Mouse (Mus musculus) frontal cortex, postnatal 25 days (tissue): Measurements from ENCODE around the gene Cep152.

Experiments
- DNase-seq, 2 experiments: peaks; one replicate each; pipeline ENCODE4 v3.0.0; 2022; ENCODE audit warnings: low spot score in 2 of 2

Gene Cep152

GRCm38 (mm10) chr2:125624837-125625351, at the start of gene Cep152:
Gene Cep152, minus strand, starts transcription at chr2:125625113.
- peak; percentile 86 to 94 for DNase-seq

GRCm38 (mm10) chr2:125672957-125673631, 48.2 kb upstream of the Cep152 start, which contains the start of gene Eid1:
Gene Eid1, plus strand, starts transcription at chr2:125673095.
- peak; percentile 49 to 70 for DNase-seq

- peak; percentile 17 to 21 for DNase-seq
Measured at GRCm38 (mm10) chr2:125672568-125672956, 47.6 kb upstream of the Cep152 start.

- DNase-seq: no peak
Measured at GRCm38 (mm10) chr2:125670846-125671245, 45.9 kb upstream of the Cep152 start.

GRCm38 (mm10) chr2:125667721-125668120, 42.8 kb upstream of the Cep152 start:
- DNase-seq: no peak

- no peak for DNase-seq
Measured at GRCm38 (mm10) chr2:125667184-125667583, 42.3 kb upstream of the Cep152 start.

GRCm38 (mm10) chr2:125666668-125667067, 41.8 kb upstream of the Cep152 start:
- DNase-seq: no peak

- DNase-seq: no peak
Measured at GRCm38 (mm10) chr2:125665909-125666308, 41.0 kb upstream of the Cep152 start.

GRCm38 (mm10) chr2:125665213-125665612, 40.3 kb upstream of the Cep152 start:
- no peak for DNase-seq

- DNase-seq: no peak
Measured at GRCm38 (mm10) chr2:125662517-125662916, 37.6 kb upstream of the Cep152 start.

- DNase-seq: no peak
Measured at GRCm38 (mm10) chr2:125661156-125661555, 36.2 kb upstream of the Cep152 start.

- DNase-seq: no peak
Measured at GRCm38 (mm10) chr2:125660537-125661130, 35.7 kb upstream of the Cep152 start.

GRCm38 (mm10) chr2:125659823-125660536, 35.1 kb upstream of the Cep152 start:
- peak in 1 of 2 experiments; percentile 57 for DNase-seq

- no peak for DNase-seq
Measured at GRCm38 (mm10) chr2:125655391-125655790, 30.5 kb upstream of the Cep152 start.

- DNase-seq: no peak
Measured at GRCm38 (mm10) chr2:125653286-125653685, 28.4 kb upstream of the Cep152 start.

GRCm38 (mm10) chr2:125651563-125651962, 26.6 kb upstream of the Cep152 start:
- no peak for DNase-seq

- DNase-seq: no peak
Measured at GRCm38 (mm10) chr2:125650742-125651352, 25.9 kb upstream of the Cep152 start.

- DNase-seq: no peak
Measured at GRCm38 (mm10) chr2:125650038-125650437, 25.1 kb upstream of the Cep152 start.

GRCm38 (mm10) chr2:125644912-125645311, 20.0 kb upstream of the Cep152 start:
- no peak for DNase-seq

GRCm38 (mm10) chr2:125637331-125637730, 12.4 kb upstream of the Cep152 start:
- DNase-seq: no peak

GRCm38 (mm10) chr2:125630010-125630409, 5.1 kb upstream of the Cep152 start:
- DNase-seq: no peak

- DNase-seq: no peak
Measured at GRCm38 (mm10) chr2:125628487-125628886, 3.6 kb upstream of the Cep152 start.
